Mouse (Mus musculus): Measurements from ENCODE around the gene Aplp1.

Aplp1 gene

DNA sequence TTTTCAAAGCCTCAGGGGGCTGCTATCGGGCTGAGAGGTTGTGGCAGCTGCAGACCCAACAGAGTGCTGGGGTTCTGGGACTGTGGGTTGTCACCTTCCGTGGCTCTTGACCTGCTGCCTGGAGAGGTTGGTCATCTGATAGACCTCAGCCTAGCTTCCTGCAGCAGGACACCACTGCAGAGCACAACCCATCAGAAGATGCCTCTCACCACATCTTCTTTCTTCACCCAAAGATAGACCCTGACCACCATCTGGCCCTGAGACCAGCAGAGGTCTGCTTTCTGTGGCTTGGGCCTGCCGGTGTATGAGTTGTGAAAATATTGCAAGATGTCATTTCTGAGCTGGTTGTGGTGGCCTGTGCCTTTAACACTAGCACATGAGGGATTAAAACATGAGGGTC is 34.3 kb downstream of the Aplp1 start:
- DNase-seq (ENCODE audit: inconsistent ontology term): no peak

DNA sequence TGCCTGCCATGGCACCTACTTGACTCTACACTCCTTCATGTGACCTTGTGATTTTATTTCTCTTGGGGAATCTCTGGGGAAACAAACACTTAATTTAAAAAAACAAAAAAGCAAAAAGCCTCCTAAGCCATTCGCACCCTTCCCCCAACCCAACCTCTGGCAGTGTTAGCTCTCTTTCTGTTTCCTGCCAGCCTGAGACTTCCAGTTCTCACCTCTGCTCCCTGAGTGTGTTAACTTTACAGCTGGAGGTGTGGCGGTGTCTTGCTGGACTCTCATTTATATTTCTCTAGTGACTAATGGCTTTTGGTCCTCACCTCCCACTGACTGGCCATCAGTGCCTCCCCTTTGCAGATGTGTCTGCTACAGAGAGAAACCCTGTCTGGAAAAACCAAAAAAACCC is 35.5 kb downstream of the Aplp1 start:
- no peak for DNase-seq (ENCODE audit: inconsistent ontology term)

DNA sequence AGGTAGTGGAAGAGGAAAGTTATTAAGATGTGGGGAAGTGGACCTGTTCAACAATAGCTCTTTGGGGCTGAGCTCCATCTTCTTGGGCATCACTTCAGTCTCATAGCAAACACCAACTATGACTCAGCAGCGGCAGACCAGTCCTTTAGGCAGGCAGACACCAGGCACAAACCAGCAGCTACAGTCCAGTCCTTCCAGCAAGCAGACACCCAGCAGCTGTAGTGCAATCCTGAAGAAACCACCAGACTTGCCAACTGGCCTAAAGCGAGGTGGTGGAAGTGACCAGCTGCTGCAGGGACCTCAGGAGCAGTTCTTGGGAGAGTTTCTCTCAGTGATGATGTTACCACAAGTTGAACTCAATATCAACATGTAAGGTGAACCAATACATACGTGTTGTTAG is 36.7 kb downstream of the Aplp1 start:
- DNase-seq (ENCODE audit: inconsistent ontology term): no peak

DNA sequence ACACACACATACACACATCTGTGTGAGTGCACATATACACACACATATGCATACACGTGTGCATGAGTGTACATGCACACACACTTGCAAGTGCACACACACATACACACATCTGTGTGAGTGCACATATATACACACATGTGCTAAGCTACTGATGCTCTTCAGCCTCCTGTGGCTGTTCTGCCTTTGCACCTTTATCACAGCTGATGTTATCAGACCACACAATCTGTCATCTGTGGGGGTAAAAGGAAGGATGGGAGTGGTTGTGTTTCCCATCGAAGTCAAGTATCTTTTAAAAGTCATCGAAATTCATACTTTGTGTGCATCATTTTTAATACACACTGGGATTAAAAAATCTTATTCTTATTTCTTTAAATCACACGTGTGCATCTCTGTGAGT is 43.0 kb downstream of the Aplp1 start:
- no peak for DNase-seq (ENCODE audit: inconsistent ontology term)

DNA sequence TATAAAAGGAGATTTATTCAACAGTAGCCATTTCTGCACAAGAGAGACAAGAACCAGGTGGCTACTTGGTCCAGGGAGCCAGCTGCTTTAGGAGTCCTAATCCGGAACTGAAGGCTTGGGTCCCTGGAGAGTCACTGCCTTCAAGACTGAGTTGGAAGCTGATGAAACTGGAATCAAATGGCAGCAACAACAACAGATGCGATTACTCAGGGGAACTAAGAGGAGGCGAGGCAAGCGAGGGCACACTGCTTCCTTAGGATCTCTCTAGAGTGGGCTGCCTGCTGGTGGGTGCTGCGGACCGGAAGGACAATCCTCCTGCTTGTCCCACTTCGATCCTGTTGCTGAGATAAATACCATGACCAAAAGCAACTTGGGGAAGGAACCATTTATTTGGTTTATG is 45.7 kb downstream of the Aplp1 start:
- no peak for DNase-seq (ENCODE audit: inconsistent ontology term)

DNA sequence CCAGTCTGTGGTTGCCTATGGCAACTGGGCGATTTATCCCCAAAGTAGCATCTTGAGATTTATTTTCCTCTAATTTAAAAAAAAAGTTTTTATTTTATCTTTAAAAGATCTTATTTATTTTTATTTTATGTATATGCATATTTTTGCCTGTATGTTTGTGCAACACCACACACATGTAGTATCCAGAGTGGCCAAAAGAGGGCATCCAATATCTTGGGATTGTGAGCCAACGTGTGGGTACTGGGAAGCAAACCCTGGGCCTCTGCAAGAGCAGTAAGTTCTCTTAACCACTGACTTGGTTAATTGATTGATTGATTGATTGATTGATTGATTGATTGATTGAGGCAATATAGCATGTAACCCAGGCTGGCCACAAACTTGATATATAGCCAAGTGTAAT is 50.5 kb downstream of the Aplp1 start:
- DNase-seq (ENCODE audit: inconsistent ontology term): no peak

DNA sequence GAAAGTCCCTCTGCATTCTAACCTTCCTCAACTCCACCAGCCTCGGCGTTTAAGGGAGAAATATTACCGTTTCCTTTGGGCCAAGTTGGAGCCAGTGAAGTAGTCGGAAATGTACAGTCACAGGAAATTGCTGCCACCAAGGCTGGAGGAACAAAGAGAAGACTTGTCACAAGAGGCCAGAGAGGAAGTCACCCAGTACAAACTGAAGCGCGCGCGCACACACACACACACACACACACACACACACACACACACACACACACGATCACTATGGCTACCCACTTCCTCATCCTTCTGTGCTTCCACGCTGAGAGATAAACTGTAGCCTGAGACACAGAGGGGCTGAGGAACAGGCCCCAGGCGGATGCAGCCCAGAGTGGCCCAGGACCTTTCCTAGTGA is 51.0 kb downstream of the Aplp1 start:
- DNase-seq (ENCODE audit: inconsistent ontology term): peak; percentile 5

DNA sequence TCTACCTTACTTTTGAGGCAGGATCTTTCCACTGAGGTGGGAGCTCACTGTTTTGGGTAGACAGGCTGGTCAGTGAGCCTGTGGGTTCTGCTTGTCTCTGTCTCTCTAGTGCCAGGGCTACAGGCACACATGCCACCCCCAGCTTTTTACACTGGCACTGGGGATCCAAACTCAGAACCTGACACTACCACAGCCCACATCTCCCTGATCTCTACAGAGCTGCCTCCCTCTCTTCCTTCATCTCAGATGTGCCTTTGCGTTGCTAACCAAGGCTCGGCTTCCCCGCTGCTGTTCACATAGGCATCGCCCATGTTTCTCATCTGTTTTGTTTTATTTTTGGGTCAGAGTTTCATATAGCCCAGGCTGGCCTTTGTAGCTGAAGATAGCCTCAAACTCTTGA is 51.7 kb downstream of the Aplp1 start:
- DNase-seq (ENCODE audit: inconsistent ontology term): no peak

DNA sequence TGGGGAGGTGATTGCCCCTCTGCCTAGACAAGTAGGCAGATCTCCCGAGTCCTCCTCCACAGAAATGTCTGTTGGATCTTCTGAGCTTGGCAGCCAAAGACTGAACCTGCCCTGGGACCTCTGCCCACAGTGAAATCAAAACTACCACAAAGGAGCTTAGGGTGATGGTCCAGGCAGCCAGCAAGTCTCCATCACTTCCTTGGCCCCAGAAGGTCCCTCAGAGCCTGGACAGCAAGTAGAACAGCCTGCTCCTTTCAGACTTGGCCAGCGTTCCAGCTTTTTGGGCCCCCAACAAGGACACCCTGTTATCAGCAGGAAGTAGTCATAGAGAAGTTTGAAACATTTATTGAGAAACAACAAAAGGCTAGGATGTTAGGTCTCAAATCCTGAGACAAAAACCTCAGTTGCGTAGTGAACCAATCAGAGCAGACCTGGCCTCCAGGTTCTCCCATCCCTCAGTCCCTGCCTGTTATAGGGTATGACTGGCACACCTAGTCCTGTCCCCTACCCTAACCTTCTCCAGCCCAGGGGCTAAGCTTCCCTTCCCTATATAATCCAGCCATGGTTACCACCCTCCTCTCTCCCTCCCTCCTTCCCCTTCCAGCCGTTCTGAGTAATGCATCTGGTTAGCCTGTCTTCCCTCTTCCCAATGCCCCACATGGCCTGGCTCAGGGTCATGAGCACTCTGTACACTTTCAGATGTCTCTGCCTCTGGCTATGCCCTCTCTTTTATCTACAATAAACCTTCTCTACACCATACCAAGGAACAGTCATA is 52.4 kb downstream of the Aplp1 start:
- no peak for DNase-seq (ENCODE audit: inconsistent ontology term)

Data from Muller cell, postnatal 12 days (primary cell).